Mouse (Mus musculus) hindbrain, embryonic 16.5 days (tissue): Measurements from ENCODE around the gene Gm9821. TPM values are rescaled to one million over a fixed set of nuclear protein-coding genes. Genes with fewer than 3 reads are reported as not detected.

Experiments
- ATAC-seq: fragments of 200-750 bp; cut with Nextera tagmentation; 2 replicates; pipeline ENCODE4 v1.8.0; 2017; ENCODE audit warnings: moderate TSS enrichment, moderate library complexity
- H3K27ac ChIP-seq: fragments of 300-500 bp; sonication (generic); 2 replicates; pipeline ENCODE4 v1.5.1; 2014; ENCODE audit warnings: low read depth, mild to moderate bottlenecking, control low read depth, low read length, moderate library complexity
- H3K27me3 ChIP-seq: fragments of 300-500 bp; sonication (generic); replicated peaks from 2 replicates; pipeline ENCODE4 v1.6.1; 2014; ENCODE audit warnings: low read length; ENCODE audit not compliant: control insufficient read depth, insufficient read depth
- H3K36me3 ChIP-seq: fragments of 300-500 bp; sonication (generic); 2 replicates; pipeline ENCODE4 v1.6.1; 2014; ENCODE audit warnings: mild to moderate bottlenecking, low read length, moderate library complexity, mixed read lengths; ENCODE audit not compliant: control insufficient read depth, insufficient read depth
- H3K4me1 ChIP-seq: fragments of 300-500 bp; sonication (generic); 2 replicates; pipeline ENCODE4 v1.6.1; 2014; ENCODE audit warnings: low read depth, low read length; ENCODE audit not compliant: control insufficient read depth, insufficient read depth
- H3K4me2 ChIP-seq: fragments of 300-500 bp; sonication (generic); 2 replicates; pipeline ENCODE4 v1.6.1; 2014; ENCODE audit warnings: mild to moderate bottlenecking, low read length, control low read depth, moderate library complexity
- H3K4me3 ChIP-seq: fragments of 300-500 bp; sonication (generic); 2 replicates; pipeline ENCODE4 v1.5.1; 2014; ENCODE audit warnings: mild to moderate bottlenecking, low read length, control low read depth, moderate library complexity
- H3K9ac ChIP-seq: fragments of 300-500 bp; sonication (generic); 2 replicates; pipeline ENCODE4 v1.6.1; 2014; ENCODE audit warnings: low read depth, mild to moderate bottlenecking, control low read depth, low read length, moderate library complexity
- H3K9me3 ChIP-seq: fragments of 300-500 bp; sonication (generic); 2 replicates; pipeline ENCODE4 v1.6.1; 2014; ENCODE audit warnings: mild to moderate bottlenecking, low read length, moderate library complexity; ENCODE audit not compliant: control insufficient read depth
- WGBS: fragments of 180-500 bp; shearing (Covaris S2); extraction: QIAGEN DNeasy Blood & Tissue Kit; methylation state at CpG from one replicate; pipeline ENCODE4 v1.1.7; 2014; 5-methylcytosine and 5-hydroxymethylcytosine counted together
- polyA plus RNA-seq: library from polyadenylated mRNA; unstranded; fragments of >200 nt; fragmentation: Nextera tagmentation; extraction: Ambion mirVana; gene quantifications from 2 replicates; pipeline ENCODE4 v1.2.1, GENCODE M21; 2015

Gene Gm9821
- polyA plus RNA-seq, 1 experiment from 2014 or later, result 0.29 TPM

GRCm38 (mm10) chr2:91971231-91972097, 26.0 kb downstream of the Gm9821 start:
- WGBS, result 15% methylated on average over 21 of the region's 21 CpGs
- no peak overlapping the region for H3K4me3 ChIP-seq
- peaks cover 24% of the 10 kb centered on the region for H3K4me1 ChIP-seq
- 0 out of 2 replicates have a peak overlapping the region, but pooled peaks have one; percentile 4 for H3K4me2 ChIP-seq
- peaks cover 9% of the 10 kb centered on the region for H3K27me3 ChIP-seq
- H3K9me3 ChIP-seq, result no peaks in the 10 kb centered on the region
- peak; percentile 69 for ATAC-seq
- H3K27ac ChIP-seq, result peak overlapping the region; percentile 75
- no peak overlapping the region; the same call in 1 of the 2 replicates for H3K9ac ChIP-seq
- H3K36me3 ChIP-seq, result no peaks in the 10 kb centered on the region

DNA sequence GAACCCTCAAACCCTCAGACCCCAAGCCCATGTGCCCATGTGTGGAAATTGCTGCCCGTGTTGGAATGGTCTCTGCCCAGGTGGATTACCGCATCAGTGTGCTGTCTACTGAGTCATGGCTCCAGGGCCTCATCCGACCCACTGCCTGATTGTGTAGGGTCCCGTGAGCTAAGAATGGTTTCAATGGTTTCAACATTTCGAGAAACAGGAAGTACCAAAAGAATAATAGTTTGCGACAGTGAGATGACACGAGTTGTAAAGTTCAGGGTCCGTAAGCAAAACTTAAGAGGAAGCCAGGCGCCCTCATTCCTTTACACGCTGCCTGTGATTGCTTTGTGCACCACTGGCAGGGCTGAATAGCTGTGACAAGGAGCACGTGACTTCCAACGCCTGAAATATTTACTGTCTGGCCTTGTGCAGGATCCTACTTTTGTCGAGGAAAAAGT, 26.6 kb downstream of the Gm9821 start:
- H3K27ac ChIP-seq, result no peak overlapping the region
- no peak overlapping the region for H3K9ac ChIP-seq
- H3K4me1 ChIP-seq, result peaks cover 24% of the 10 kb centered on the region
- ATAC-seq, result no peak; the same call in 1 of the 2 replicates
- peaks cover 9% of the 10 kb centered on the region for H3K27me3 ChIP-seq
- H3K9me3 ChIP-seq, result no peaks in the 10 kb centered on the region
- H3K36me3 ChIP-seq, result no peaks in the 10 kb centered on the region
- H3K4me3 ChIP-seq, result no peak overlapping the region
- 34% methylated on average over 13 of the region's 13 CpGs for WGBS
- no peak overlapping the region for H3K4me2 ChIP-seq

DNA sequence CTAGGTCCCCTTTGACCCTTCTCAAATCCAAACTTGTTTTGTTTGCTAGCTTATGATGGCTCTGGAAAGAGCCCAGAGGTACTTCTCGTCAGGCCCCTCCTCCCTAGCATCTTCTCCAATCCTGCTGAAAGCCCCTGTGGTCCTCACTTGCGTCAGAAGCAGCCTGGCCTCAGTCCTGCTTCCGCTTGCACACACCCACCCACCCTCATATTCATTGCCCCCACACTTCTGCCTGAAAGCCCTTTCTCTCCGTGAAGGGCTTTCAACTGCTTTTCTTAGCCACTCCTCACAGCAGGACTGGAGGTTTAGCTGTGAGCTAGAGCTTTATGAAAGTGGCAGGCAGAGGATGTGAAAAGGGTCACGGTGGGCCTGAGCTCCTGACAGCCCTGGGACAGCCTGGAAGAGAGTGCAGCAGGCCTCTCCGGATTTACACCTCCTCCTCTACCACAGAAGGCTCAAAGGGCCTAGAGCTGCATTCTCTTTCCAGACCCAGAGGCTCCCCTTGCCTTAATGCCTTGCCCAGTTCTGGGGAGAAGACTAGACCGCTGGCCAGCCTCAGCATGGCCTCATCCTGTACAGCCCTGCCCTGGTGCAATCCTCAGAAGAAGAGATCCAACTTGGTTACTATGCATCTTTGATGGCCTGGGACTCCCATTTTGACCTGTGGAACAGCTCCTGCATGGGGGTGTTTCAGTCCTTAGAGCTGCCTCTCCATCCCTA, 28.1 kb downstream of the Gm9821 start:
- Histone ChIP-seq H3K36me3 (no peaks in the 10 kb centered on the region), H3K4me2 (no peak overlapping the region), H3K27ac (no peak overlapping the region), H3K27me3 (peaks cover 9% of the 10 kb centered on the region), H3K4me1 (peaks cover 28% of the 10 kb centered on the region), H3K9me3 (no peaks in the 10 kb centered on the region), H3K9ac (no peak overlapping the region), H3K4me3 (no peak overlapping the region)
- no peak for ATAC-seq
- WGBS, result 35% methylated on average over 7 of the region's 7 CpGs

DNA sequence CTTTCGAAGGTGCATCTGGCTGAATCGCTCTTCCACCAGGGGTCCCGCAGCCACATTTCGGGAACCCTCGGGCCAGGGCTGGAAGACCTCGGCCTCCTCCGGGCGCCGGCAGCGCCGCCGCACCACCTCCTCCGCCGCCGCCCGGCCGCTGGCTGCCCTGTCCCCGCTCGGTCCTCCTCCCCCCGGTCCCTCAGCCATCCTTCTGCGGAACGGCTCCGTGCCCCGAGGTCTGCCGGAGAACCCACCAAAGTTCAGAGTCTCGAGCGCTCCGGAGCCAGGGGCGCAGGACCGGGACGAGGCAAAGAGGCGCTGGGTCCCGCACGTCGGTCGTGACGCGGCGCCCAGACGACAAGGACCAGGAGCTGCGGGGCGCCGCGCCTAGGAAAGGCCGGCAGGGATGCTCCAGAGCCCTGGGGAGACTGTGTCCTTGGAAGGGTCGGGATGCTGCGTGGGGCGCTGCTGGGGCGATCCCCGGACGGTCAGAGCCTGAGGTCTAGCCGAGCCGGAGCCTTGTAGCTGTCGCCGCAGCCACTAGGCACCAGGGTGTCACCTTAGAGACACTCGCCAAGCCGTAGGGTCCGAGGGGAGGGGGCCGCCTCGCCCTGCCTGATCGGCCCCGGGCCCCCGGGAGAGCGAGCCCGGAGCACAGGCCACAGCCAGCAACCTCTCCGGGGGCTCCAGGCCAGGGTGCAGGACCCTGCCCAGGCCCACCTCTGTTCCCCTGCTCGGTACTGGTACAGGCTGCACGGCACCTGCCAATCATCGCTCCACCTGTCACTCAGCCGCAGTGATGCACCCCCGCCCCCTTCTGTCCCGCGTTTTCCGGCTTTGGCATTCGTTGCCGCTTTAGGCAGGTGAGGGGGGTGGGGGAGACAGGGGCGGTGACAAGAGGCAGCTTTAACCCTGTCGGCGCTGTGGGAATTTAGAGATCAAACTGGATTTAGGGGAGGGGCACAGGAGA, 30.4 kb downstream of the Gm9821 start, which contains the start of gene Dgkz:
TSS of gene Dgkz (minus strand) at position 284 of the 961 bp plus-strand sequence.
- Histone ChIP-seq H3K27me3 (peaks cover 9% of the 10 kb centered on the region), H3K4me3 (peak within 1 kb of the TSS; percentile 38), H3K9me3 (no peaks in the 10 kb centered on the region), H3K27ac (no peak within 1 kb of the TSS), H3K36me3 (no peaks in the 10 kb centered on the region), H3K9ac (peak within 1 kb of the TSS; percentile 55), H3K4me1 (peaks cover 32% of the 10 kb centered on the region), H3K4me2 (peak within 1 kb of the TSS; percentile 55)
- peak; percentile 43 for ATAC-seq
- WGBS, result 2% methylated on average over 63 of the region's 79 CpGs

- WGBS, result 79% methylated on average over 4 of the region's 4 CpGs
These were observed 32.5 kb downstream of the Gm9821 start for GRCm38 (mm10) chr2:91977960-91978359.

GRCm38 (mm10) chr2:91978547-91978946, 33.0 kb downstream of the Gm9821 start:
- ATAC-seq, result no peak
- Histone ChIP-seq H3K36me3 (no peaks in the 10 kb centered on the region), H3K4me1 (peaks cover 17% of the 10 kb centered on the region), H3K4me3 (no peak overlapping the region), H3K27me3 (peaks cover 9% of the 10 kb centered on the region), H3K4me2 (no peak overlapping the region), H3K9me3 (no peaks in the 10 kb centered on the region), H3K27ac (no peak overlapping the region), H3K9ac (no peak overlapping the region)
- 17% methylated on average over 2 of the region's 2 CpGs for WGBS

More at GRCm38 (mm10) chr2:91977960-91978359, 32.5 kb downstream of the Gm9821 start:
- Histone ChIP-seq H3K4me1 (peaks cover 18% of the 10 kb centered on the region), H3K27me3 (peaks cover 9% of the 10 kb centered on the region), H3K9me3 (no peaks in the 10 kb centered on the region), H3K4me3 (no peak overlapping the region), H3K27ac (no peak overlapping the region), H3K9ac (no peak overlapping the region), H3K4me2 (no peak overlapping the region), H3K36me3 (no peaks in the 10 kb centered on the region)
- no peak for ATAC-seq

DNA sequence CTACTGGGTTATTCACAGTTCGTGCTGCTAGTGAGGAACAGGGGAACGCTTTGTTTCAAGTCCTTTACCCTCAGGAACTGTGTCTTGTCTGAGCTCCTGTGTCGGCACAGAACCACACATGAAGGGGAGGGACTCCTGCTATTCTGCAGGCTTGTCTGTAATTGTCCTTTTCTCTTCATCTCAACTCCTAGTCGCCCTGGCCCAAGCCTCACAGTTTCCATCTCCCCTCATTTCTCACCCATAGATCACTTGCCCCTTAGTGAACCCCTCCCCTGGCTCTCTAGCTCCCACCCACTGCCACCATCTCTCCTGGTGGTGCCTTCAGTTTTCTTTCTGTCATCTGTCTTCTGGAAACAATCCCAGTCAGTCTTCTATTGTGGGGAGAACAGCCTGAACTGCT, 34.7 kb downstream of the Gm9821 start:
- H3K36me3 ChIP-seq, result no peaks in the 10 kb centered on the region
- H3K4me1 ChIP-seq, result peaks cover 21% of the 10 kb centered on the region
- peaks cover 2% of the 10 kb centered on the region; the same call in 1 of the 2 replicates for H3K27me3 ChIP-seq
- no peaks in the 10 kb centered on the region for H3K9me3 ChIP-seq
- WGBS, result 9% methylated on average over 4 of the region's 4 CpGs
- H3K9ac ChIP-seq, result no peak overlapping the region
- no peak overlapping the region for H3K27ac ChIP-seq
- no peak for ATAC-seq
- no peak overlapping the region for H3K4me2 ChIP-seq
- no peak overlapping the region for H3K4me3 ChIP-seq

DNA sequence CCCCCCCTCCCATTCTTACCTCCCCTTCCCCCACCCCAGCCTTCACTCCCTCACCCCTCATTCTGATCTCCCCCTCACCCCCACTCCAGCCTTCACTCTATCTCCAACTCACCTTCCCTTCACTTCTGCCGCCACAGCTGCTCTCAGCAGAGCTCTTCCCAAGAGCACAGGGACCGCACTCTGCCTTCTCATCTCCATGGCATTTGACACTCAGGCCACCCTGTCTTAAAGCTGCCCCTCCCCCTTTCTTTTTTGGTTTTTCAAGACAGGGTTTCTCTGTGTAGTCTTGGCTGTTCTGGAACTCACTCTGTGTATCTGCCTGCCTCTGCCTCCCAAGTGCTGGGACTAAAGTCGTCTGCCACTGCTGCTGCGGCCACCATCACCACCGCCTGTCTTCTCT, 35.3 kb downstream of the Gm9821 start:
- no peaks in the 10 kb centered on the region for H3K36me3 ChIP-seq
- no peak overlapping the region for H3K9ac ChIP-seq
- no peak for ATAC-seq
- H3K4me3 ChIP-seq, result no peak overlapping the region
- no peak overlapping the region for H3K4me2 ChIP-seq
- peaks cover 20% of the 10 kb centered on the region for H3K4me1 ChIP-seq
- H3K9me3 ChIP-seq, result no peaks in the 10 kb centered on the region
- H3K27me3 ChIP-seq, result peaks cover 2% of the 10 kb centered on the region; the same call in 1 of the 2 replicates
- H3K27ac ChIP-seq, result no peak overlapping the region
- 38% methylated on average over 5 of the region's 5 CpGs for whole genome bisulfite sequencing
